Mouse (Mus musculus) Muller cell, postnatal 12 days (primary cell): Measurements from ENCODE around the gene Rdh5.

ENCODE experiments used
- DNase-seq: peaks from one replicate; pipeline ENCODE4 v3.0.0-alpha.2; 2015; ENCODE audit errors: inconsistent ontology term

Gene Rdh5

GRCm38 (mm10) chr10:128929638-128930378 lies 7.1 kb upstream of the Rdh5 start:
- peak; percentile 29 for DNase-seq

- DNase-seq = peak; percentile 80
Measured at GRCm38 (mm10) chr10:128928356-128928755, 5.7 kb upstream of the Rdh5 start.

- no peak for DNase-seq
Measured at GRCm38 (mm10) chr10:128923935-128924334, 1.2 kb upstream of the Rdh5 start, which contains the start of gene Bloc1s1. Gene Bloc1s1 (minus strand): TSS chr10:128924035.

- DNase-seq = peak; percentile 99
Measured at GRCm38 (mm10) chr10:128923013-128923691, 464 bp upstream of the Rdh5 start.

DNA sequence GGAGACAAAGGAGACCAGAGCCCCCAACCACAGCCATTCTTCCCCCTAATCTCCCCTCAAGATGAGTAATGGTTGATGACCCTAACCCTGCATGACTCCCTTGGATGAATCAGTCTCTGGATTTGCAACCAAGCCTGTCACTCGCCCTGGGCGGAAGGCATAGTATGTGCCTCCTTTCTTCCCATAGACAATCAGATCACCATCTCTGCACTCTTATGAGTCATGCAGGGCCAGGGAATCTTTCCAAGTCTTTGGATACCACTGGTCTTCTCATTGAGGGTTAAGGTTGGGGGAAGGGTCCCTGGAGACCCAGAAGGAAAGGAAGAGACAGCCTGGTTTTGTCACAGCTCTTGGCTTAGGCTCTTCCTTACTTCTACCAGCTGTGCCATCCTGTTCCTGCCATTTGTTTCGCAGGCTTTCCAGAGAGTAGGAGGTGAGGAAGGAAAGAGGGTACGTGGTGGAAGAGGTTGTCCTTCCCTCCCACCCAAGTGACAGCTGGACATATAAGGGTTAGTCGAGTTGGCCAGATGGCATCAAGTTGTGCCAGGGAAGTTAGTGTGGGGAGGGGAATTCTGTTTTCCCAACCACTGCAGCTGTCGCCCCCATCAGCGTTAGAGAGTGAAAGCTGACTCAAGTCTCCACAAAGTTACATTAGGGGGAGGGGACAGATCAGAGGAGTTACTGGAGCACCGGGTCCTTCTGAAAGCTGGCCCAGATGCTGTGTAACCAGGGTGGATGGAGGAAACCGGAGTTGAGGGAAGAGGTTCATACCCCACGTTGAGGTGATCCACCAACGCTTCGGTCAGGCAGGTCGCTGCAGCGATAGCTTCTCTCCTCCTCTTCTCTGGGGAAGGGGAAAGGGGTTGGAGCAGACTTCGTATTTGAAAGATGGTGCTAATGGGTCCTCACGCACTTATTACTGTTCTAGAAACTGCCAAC lies 536 bp downstream of the Rdh5 start:
- peak; percentile 93 for DNase-seq

GRCm38 (mm10) chr10:128921251-128921650 lies 1.4 kb downstream of the Rdh5 start:
- DNase-seq = no peak

- no peak for DNase-seq
Measured at GRCm38 (mm10) chr10:128920736-128921161, 1.9 kb downstream of the Rdh5 start.

- peak; percentile 52 for DNase-seq
Measured at GRCm38 (mm10) chr10:128919966-128920365, 2.7 kb downstream of the Rdh5 start.

DNA sequence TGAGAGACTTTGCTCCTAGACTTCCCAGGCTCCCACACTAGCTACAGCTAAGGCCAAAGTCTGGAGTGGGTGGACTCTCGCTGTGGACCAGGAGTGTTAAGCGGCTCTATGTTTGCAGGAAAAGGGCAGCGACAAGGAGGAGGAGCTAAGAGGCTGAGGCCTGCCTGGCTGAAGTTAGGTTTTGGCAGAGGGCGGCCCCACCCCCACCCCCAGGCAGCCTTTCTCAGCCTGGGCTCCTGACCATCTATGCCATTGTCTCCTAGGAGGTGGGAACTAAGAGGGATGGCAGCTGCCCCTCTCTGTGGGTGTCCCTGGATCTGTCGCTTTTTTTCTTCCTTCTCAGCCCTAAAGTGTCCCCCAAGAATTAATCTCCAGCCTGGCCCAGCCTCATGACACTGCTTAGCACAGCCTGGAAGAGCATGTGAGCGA lies 3.5 kb downstream of the Rdh5 start:
- DNase-seq = peak; percentile 50

DNA sequence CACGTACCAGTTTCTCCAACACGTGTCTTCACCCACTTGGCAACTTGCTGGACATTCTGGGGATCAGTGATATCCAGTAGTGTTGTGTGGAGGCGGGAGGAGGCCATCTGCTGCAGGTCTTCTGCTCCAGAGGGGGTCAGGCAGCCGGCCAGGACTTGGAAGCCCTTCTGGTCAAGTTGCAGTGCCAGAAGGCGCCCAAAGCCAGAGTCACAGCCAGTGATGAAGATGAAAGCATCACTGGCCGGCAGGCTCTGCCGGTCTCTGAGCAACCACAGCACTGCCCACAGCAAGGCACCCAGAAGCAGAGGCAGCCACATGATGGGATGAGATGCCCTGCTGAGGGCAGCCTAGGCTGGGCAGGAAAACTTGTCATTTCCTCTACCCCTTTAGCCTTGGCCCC lies 4.4 kb downstream of the Rdh5 start:
- peak; percentile 72 for DNase-seq

- DNase-seq = no peak
Measured at GRCm38 (mm10) chr10:128917400-128917799, 5.3 kb downstream of the Rdh5 start.

DNA sequence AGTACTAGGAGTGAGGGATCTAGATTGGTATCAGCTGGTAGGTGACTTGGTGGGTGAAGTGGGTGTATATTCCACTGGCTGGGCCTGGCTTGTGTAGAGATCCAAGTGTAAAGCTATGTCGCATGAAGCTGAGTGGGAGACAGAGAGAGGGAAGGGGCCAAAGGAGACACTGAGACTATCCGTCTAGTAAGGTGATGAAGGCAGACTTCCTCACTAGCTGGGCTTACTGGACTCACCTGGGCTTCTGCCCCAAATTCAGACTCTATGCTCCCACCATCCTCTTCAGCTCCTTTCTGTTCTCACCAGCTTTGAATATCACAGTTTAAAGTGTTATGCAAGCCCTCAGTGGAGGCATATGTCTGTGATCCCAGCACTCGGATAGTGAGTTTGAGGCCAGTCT lies 6.0 kb downstream of the Rdh5 start:
- no peak for DNase-seq

GRCm38 (mm10) chr10:128915550-128915949 lies 7.1 kb downstream of the Rdh5 start:
- no peak for DNase-seq

- no peak for DNase-seq
Measured at GRCm38 (mm10) chr10:128913696-128914095, 9.0 kb downstream of the Rdh5 start.

DNA sequence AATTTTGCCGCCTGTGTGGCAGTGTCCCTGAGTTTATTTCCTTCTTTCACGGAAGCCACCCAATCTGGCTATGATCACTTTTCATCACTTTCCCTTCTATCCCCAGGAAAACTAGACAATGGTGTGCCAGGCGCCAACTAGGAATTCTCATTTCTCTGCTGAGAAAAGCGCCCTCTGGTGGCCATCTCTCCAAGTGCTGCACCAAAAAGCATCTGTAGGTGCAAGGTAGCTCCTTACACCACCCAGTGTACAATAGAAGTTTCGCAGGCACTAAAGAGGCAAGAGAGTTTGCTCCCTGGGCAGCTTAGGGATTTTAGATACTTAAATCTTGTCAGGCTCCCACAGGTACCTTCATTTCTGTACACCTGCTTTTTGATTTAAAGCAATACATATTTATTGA lies 9.5 kb downstream of the Rdh5 start:
- DNase-seq = peak; percentile 77

DNA sequence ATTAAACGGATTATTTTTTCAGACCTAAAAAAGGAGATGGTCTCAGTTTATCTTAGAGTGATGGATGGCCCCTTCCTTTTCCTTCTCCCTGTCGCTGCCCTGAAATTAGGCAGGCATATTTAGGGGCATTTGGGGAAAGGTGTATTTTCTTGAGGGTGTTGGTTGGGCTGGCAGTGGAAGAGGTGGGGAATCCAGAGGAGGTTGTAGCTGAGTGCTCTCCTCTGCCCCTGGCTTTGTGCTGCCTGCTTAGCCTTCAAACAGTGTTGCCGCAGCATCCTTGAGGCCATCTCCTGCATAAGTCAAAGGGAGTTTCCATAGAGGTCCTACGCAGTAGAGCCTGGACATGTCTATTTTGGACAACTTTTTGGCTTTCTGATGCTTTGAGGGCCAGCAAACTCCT lies 9.9 kb downstream of the Rdh5 start:
- no peak for DNase-seq

GRCm38 (mm10) chr10:128912268-128912667 lies 10.4 kb downstream of the Rdh5 start:
- no peak for DNase-seq

DNA sequence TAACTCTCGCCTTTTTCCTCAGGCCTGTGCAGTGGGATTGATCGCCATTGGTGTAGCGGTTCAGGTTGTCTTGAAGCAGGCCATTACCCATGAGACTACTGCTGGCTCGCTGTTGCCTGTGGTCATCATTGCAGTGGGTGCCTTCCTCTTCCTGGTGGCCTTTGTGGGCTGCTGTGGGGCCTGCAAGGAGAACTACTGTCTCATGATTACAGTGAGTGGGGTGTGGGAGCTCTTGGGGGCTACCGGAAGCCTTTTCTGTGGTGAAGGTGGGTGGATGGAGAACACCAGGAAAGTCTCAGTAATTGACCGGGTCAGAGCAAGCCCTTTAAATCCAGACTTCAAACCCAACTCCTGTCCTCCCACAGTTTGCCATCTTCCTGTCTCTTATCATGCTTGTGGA lies 11.3 kb downstream of the Rdh5 start:
- DNase-seq = no peak

- DNase-seq = peak; percentile 84
Measured at GRCm38 (mm10) chr10:128910066-128910841, 12.4 kb downstream of the Rdh5 start.

GRCm38 (mm10) chr10:128909567-128910028 lies 13.1 kb downstream of the Rdh5 start:
- peak; percentile 95 for DNase-seq
